Mouse (Mus musculus) c-Kit-positive CD71-negative TER-119-negative erythroid progenitor cells, embryonic 14.5 days (primary cell): Measurements from ENCODE around the gene B4galt1.

Source experiments
- DNase-seq: peaks from one replicate; pipeline ENCODE4 v3.0.0-alpha.2; 2013; ENCODE audit warnings: low read depth

B4galt1 gene

DNA sequence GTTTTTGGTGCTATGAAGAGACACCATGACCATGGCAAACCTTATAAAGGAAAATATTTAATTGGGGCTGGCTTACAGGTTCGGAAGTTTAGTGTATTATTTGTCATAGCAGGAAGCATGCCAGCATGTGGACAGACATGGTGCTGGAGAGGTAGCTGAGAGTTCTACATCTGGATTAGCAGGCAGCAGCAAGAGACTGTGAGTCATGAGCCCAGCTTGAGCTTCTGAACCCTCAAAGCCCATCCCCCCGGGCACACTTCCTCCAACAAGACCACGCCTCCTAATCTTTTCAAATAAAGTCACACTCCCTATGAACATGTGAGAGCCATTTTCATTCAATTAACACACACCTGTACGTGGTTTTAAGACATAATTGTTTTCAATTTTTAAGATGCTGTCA lies 77.4 kb downstream of the B4galt1 start:
- peak; percentile 64 for DNase-seq

DNA sequence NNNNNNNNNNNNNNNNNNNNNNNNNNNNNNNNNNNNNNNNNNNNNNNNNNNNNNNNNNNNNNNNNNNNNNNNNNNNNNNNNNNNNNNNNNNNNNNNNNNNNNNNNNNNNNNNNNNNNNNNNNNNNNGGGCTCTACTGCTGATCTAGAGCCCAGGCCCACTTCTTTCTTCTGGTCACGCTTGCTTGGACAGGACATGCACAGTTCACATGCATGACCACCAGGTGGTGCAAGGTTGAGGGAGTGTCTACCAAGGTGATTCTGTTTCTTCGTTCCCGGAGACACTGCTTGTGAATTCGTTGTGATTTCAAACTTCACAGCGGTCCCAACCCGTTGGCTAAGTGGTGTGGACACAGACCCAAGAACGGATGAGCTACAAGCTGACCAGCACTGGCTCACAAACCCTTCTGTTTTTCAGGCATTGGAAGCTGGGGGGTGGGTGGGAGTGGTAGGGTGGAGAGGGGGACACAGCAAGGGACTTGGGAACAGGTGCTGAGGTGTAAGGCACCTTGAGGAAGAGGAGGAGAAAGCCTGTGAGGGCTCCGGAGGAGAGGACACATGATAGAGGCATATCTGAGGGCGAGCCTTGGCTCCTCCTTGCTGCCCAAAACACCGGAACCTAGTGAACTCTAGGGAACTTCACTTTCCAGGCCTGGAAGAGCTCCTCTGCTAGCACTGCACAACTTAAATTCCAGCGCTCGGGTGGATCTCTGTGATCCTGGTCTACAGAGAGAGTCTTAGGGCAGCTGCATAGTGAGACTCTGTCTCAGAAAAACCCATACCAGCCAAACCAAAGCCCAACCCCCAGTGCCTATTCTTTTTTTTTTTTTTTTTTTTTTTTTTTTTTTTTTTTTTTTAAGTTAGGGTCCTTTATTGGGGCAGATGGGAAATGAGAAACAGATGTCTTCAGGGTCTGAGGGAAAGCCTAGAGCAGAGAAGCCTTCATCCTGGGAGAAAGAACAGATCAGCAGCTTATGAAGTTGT lies 79.2 kb downstream of the B4galt1 start:
- peak; percentile 81 for DNase-seq

DNA sequence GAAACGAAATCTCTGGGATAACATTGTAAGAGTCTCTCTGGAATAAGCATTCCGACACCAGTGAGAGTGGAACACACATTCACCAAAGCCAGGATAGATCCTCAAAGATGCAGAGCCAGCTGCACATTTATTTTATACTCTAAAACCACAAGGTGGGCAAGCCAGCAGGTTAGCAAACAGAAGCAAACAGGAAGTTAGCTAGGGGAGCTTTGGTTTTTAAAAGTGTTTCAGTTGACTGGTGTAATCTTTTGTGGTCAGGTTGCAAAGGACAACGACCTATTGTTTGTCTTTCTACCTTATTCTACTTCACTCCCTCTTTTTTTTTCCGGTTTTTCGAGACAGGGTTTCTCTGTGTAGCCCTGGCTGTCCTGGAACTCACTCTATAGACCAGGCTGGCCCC lies 93.9 kb downstream of the B4galt1 start:
- no peak for DNase-seq

DNA sequence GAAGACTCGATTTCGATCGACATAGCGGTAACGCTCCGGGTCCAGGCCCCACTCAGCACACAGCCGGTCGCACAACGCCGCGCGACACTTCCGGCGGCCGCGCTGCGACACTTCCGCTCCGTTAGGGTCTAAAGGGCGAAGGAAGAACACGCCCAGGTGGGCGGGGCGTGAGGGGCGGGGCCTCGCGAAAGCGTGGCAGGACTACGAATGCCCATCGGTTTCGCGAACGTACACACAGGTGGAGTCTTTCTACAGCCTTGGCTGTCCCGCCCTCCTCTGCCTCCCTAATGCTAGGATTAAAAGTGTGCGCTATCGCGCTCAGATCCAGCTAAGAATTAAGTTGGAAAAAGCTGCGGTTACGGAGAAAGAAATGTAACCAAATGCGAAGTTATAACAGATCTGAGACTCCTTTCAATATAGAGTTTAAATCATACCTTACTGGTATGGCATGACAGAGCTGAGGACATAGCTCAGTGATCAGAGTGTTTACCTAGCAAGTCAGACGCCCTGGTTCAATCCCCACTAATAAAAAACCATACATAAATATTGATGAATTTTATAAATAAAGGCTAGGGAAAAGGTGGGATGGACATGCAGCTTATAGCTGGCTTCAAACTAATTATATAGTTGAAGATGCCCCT lies 95.9 kb downstream of the B4galt1 start, which contains the start of gene Smu1:
Gene Smu1, minus strand, starts transcription at position 144 of the 641 bp plus-strand sequence.
- peak; percentile 98 for DNase-seq

DNA sequence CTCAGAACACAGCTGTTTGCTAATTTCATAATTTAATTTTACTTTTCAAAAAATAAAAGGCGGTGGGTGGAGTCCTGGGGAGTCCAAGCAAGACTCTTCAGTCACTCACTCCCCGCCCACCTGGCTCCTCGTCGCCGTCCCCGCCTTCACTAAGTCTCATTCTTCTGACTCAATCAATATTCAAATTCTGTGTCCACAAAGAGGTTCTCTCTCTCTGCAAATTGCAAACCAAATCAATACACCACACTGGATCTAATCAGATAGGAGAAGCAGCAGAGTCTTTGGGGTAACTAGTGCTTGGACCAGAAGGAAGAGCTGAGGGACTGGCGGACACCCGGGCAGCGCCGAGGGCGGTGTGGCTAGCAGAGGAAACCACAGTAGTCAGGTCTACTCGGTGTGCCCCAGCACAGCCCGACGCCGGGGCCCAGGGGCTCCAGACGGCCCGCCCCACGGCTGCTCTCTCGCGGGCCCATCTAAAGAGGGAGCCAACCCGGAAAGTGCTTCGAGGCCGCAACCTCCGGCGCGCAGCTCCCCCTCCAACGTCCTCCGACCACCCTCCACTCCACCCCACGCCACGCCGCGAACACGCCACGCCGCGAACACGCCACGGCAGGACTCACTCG lies 96.5 kb downstream of the B4galt1 start:
- DNase-seq: no peak
